Mouse (Mus musculus) urinary bladder, postnatal 14 days (tissue): ENCODE measurements around the gene Klk15.

Source experiments
- DNase-seq: peaks from one replicate; pipeline ENCODE4 v3.0.0; 2021; ENCODE audit warnings: low spot score

Klk15 gene

DNA sequence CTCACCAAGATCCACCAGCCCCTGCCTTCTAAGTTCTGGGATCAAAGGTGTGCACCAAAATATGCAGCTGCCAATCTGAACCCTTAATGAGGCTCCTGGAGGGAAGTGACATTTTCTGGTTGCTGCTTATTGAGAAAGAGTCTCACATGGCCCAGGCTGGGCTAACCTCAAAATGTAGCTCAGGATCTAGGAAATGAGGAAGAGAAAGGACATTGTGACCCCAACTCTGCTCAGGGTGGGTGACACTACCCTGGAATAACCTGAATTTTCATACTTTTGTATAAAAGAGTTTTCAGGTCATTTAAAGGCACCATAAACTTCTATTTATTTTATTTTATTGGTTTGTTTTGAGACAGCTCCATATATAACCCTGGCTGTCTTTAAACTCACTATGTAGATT lies 52.1 kb downstream of the Klk15 start:
- no peak for DNase-seq
